Mouse (Mus musculus) kidney, adult 2 months (tissue): Measurements from ENCODE around the gene Spata25. TPM values are rescaled to one million over a fixed set of nuclear protein-coding genes. Genes with fewer than 3 reads are reported as not detected.

Experiments used
- DNase-seq: peaks from one replicate; pipeline ENCODE4 v3.0.0; 2021
- H3K27ac ChIP-seq: fragments of 200-500 bp; 2 replicates; pipeline ENCODE4 v1.5.1; 2012; ENCODE audit warnings: low read depth, low read length, control low read depth, inconsistent platforms; ENCODE audit not compliant: insufficient read depth
- H3K27me3 ChIP-seq: fragments of 200-500 bp; replicated peaks from 2 replicates; pipeline ENCODE4 v1.6.1; 2012; ENCODE audit warnings: mild to moderate bottlenecking, moderate library complexity, low read length, inconsistent platforms; ENCODE audit not compliant: control insufficient read depth, insufficient read depth
- H3K36me3 ChIP-seq: fragments of 200-500 bp; 2 replicates; pipeline ENCODE4 v1.6.1; 2012; ENCODE audit warnings: mild to moderate bottlenecking, moderate library complexity, low read length, inconsistent platforms; ENCODE audit not compliant: control insufficient read depth, insufficient read depth
- H3K4me1 ChIP-seq: fragments of 200-500 bp; 2 replicates; pipeline ENCODE4 v1.6.1; 2011; ENCODE audit warnings: low read length; ENCODE audit not compliant: control insufficient read depth, insufficient read depth
- H3K4me3 ChIP-seq: fragments of 200-500 bp; 2 replicates; pipeline ENCODE4 v1.5.1; 2011; ENCODE audit warnings: mild to moderate bottlenecking, low read depth, low read length, control low read depth; ENCODE audit not compliant: insufficient read depth
- CTCF ChIP-seq: fragments of 200-500 bp; conservative IDR thresholded peaks from 2 replicates; pipeline ENCODE4 v1.5.1; 2011; ENCODE audit warnings: low read depth, mild to moderate bottlenecking, control low read depth, low read length, moderate library complexity, mixed read lengths; ENCODE audit not compliant: insufficient read depth, insufficient read length
- POLR2A ChIP-seq: fragments of 200-500 bp; IDR thresholded peaks from one replicate; pipeline ENCODE4 v1.6.1; 2011; ENCODE audit warnings: low read depth, low read length, control low read depth
- WGBS: fragments of 180-500 bp; shearing (Covaris S2); methylation state at CpG from one replicate; pipeline ENCODE4 v1.1.7; 2018; 5-methylcytosine and 5-hydroxymethylcytosine counted together
- polyA plus RNA-seq: library from polyadenylated mRNA; depleted of rRNA; stranded (reverse); fragments of >200 nt; gene quantifications from 2 replicates; pipeline ENCODE4 v1.2.3, GENCODE M21; 2012

Spata25 gene
- polyA plus RNA-seq, 1 experiment = not detected

DNA sequence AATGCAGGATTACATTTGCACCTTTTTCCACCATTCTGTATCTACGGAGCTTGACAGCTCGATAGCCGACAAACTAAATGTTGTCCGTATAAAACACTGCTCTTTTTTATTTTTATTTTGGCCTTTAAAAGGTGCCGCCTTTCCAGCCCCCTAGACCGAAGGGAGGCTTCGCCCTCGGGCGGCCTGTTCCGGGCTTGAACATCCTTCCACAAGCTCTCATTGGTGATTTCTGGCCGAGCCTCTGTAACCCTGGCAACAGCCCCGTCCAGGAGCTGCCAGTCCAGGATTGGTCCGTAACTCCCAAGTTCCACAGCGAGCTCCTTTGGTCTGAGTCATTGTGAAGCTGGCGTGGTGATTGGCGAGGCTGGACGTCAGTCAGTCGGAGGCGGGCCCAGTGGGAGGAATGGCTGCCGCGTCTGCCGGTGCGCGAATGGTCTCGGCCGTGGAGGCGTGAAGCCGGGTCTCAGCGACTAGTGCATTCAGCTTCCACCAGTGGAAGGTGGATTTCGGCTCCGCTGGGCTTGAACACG, 5.6 kb downstream of the Spata25 start, which contains the start of gene Zswim1:
Gene Zswim1, plus strand, starts transcription at position 51 of the 530 bp plus-strand sequence.
- peaks cover 3% of the 10 kb centered on the region; the same call in 1 of the 2 replicates for H3K36me3 ChIP-seq
- WGBS = 1% methylated on average over 32 of the region's 32 CpGs
- TF ChIP-seq CTCF = no peak
- TF ChIP-seq POLR2A = peak; percentile 91
- H3K27me3 ChIP-seq = no peaks in the 10 kb centered on the region
- H3K4me1 ChIP-seq = no peaks in the 10 kb centered on the region; the same call in 1 of the 2 replicates
- peak; percentile 100 for DNase-seq
- peak within 1 kb of the TSS; percentile 33; the same call in 1 of the 2 replicates for H3K27ac ChIP-seq
- H3K4me3 ChIP-seq = peak within 1 kb of the TSS; percentile 70

DNA sequence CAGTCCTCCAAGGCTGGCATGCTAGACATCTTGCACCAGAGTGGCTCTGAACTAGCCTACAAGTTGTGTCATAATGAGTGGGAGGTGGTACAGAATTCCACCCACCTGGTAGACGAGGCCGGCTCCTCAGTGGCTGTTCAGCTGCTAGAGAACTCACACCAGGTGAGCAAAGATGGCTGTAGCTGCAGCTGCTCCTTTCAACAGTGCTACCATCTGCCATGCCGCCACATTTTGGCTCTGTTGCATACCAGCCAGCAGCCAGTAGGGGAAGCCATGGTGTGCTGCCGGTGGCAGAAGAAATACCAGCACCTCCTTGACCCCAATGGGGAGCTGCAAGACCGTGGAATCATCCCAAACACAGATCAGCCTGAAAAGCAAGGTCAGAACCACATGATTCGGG, 7.3 kb downstream of the Spata25 start:
- TF ChIP-seq POLR2A (no peak), CTCF (no peak)
- H3K27me3 ChIP-seq = no peaks in the 10 kb centered on the region
- 90% methylated on average over 6 of the region's 6 CpGs for WGBS
- H3K36me3 ChIP-seq = peaks cover 3% of the 10 kb centered on the region; the same call in 1 of the 2 replicates
- no peak for DNase-seq
- no peaks in the 10 kb centered on the region; the same call in 1 of the 2 replicates for H3K4me1 ChIP-seq
- no peak overlapping the region for H3K4me3 ChIP-seq
- H3K27ac ChIP-seq = no peak overlapping the region

DNA sequence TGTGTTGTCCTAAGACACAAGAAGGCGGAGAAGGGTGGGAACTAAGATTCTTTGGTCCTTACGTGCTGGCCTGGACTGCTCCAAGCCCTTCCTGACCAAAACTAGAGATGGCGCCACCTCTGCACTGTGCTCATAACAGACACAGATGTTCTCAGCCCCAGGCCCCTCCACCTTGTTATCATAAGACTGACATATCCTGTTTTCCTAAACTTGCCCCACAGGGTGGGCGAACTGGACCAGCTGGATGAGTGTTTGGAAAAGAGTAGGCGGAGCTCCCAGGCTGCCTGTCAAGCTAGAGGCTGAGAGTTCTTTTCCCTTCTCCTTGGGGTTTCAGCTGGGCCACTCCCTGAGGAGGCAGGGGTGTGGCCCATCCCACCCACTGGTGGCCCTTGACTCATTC, 10.6 kb downstream of the Spata25 start:
- Histone ChIP-seq H3K4me1 (no peaks in the 10 kb centered on the region; the same call in 1 of the 2 replicates), H3K27me3 (no peaks in the 10 kb centered on the region), H3K4me3 (no peak overlapping the region), H3K36me3 (no peaks in the 10 kb centered on the region), H3K27ac (no peak overlapping the region)
- no peak for DNase-seq
- 81% methylated on average over 5 of the region's 5 CpGs for WGBS
- TF ChIP-seq CTCF (no peak), POLR2A (no peak)

DNA sequence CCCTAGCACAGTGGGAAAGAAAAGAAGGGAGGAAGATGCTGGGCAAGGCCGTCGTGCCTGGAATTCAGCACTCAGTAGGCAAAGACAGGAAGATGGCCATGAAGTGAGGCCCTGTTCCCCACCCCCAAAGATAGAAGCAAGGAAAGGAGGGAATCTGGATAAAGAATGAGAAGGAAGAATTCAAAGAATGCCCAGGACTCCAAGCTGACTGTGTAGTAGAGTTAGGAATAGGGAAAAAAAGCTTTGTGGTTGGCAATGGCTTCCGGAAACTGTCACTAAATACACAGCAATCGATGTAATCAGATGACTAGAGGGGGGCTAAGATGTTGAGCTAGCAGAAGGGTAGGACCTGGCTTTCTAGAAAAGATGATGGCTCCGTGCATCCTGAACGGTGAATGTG, 11.1 kb downstream of the Spata25 start:
- Histone ChIP-seq H3K27me3 (no peaks in the 10 kb centered on the region), H3K27ac (no peak overlapping the region), H3K4me1 (no peaks in the 10 kb centered on the region), H3K4me3 (no peak overlapping the region), H3K36me3 (no peaks in the 10 kb centered on the region)
- DNase-seq = no peak
- 85% methylated on average over 6 of the region's 6 CpGs for WGBS
- TF ChIP-seq CTCF = no peak
- TF ChIP-seq POLR2A = no peak

DNA sequence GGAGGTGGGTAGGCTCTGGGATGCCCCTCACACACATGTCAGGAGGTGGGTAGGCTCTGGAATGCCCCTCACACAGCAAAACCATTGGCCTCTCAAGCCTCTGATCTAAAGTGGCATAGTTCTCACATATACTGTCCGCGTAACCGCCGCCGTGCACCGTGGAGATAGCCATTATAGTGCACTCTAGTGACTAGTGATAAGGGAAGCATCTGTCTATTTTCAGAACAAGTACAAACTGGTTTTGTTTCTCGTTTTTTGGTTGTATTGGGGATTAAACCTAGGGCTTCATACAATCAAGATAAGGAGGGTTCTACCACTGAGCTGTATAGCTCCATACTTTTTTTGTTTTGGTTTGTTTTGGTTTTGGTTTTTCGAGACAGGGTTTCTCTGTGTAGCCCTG, 12.5 kb downstream of the Spata25 start:
- TF ChIP-seq POLR2A (no peak), CTCF (no peak)
- 93% methylated on average over 8 of the region's 8 CpGs for WGBS
- Histone ChIP-seq H3K36me3 (no peaks in the 10 kb centered on the region), H3K27ac (no peak overlapping the region), H3K4me3 (no peak overlapping the region), H3K27me3 (no peaks in the 10 kb centered on the region), H3K4me1 (no peaks in the 10 kb centered on the region)
- DNase-seq = no peak

DNA sequence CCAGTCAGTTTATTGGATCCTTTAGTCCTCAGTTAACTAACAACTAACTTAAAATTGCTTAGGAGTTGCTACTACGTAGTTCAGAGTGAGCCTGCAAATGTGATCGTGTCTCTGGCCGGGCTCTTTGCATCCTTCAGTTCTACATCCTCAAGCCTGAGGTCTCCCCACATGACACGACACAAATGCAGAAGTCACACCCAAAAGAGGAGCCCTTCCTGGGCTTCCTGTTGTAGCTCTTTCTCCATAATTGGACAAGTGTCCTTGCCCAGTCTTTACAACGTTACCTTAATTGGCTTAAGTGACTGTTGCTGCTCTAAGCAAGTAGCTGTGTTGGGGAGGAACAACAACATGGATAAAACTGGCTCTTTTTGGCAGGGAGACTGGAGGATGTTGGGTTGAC, 13.0 kb downstream of the Spata25 start:
- TF ChIP-seq CTCF = no peak
- H3K4me1 ChIP-seq = no peaks in the 10 kb centered on the region
- H3K27ac ChIP-seq = no peak overlapping the region
- H3K27me3 ChIP-seq = no peaks in the 10 kb centered on the region
- no peak for DNase-seq
- H3K4me3 ChIP-seq = no peak overlapping the region
- WGBS = 87% methylated on average over 5 of the region's 5 CpGs
- no peaks in the 10 kb centered on the region for H3K36me3 ChIP-seq

DNA sequence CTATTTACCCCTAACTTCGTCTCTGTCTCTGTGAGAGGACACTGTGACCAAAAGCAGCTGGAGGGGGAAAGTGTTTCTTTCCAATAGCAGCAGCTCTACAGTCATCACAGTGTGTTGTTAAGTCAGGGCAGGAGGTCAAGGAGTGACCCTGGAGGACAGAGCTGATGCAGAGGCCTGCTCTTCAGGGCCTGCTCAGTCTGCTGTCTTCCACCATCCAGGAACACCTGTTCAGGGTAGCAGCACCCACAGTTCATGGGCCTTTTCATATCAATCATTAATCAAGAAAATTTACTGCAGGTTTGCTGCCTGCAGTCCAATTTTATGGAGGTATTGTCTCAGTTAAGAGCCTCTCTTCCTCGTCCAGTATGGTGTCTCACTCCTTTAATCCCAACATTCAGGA, 14.8 kb downstream of the Spata25 start:
- no peaks in the 10 kb centered on the region for H3K36me3 ChIP-seq
- whole genome bisulfite sequencing = 36% methylated on average over 2 of the region's 2 CpGs
- peak; percentile 38 for DNase-seq
- TF ChIP-seq CTCF = no peak
- no peak for TF ChIP-seq POLR2A
- H3K4me1 ChIP-seq = no peaks in the 10 kb centered on the region
- no peak overlapping the region for H3K27ac ChIP-seq
- no peak overlapping the region for H3K4me3 ChIP-seq
- no peaks in the 10 kb centered on the region for H3K27me3 ChIP-seq

DNA sequence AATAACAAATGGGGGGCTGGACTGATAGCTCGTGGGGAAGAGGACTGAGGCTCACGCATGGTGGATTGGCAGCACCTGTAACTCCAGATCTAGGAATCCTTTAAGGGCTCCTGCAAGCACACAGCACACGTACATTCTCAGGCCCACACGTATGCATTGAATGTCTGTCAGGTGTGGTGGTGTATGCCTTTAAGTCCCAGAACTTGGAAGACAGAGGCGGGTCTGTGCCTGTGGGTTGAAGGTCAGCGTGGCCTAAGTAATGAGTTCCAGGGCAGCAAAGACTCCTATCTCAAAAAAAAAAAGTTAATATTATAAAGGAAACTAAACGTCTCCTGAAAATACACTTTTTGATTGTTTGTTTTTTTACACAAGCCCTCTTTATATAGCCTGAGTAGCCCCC, 21.7 kb downstream of the Spata25 start:
- Histone ChIP-seq H3K27me3 (no peaks in the 10 kb centered on the region), H3K36me3 (no peaks in the 10 kb centered on the region), H3K27ac (no peak overlapping the region), H3K4me1 (peaks cover 15% of the 10 kb centered on the region), H3K4me3 (no peak overlapping the region)
- DNase-seq = peak; percentile 51
- no peak for TF ChIP-seq CTCF
- no peak for TF ChIP-seq POLR2A
- WGBS = 61% methylated on average over 7 of the region's 7 CpGs
